In genomic region chr4:137991240-137991639, GRCm38 (mm10) we compare ENCODE assay signal across 18 mouse cellular contexts.
"Had no signal": no experiment of that assay in that cellular context is flagged by ENCODE, and none has a peak within 500 bp of the region (broad histone marks: within the 10 kb centered on the region; RNA-seq: fewer than 3 reads in every experiment).

No protein-coding gene starts in this region.

- H3K27me3 ChIP-seq: midbrain, embryonic 13.5 days; midbrain, embryonic 15.5 days; neural tube, embryonic 12.5 days had no signal

- DNase-seq: liver, postnatal 0 days; lung, adult 2 months; lung, postnatal 14 days; lung, postnatal 36 days; right cerebral cortex, postnatal 14 days; thymus, adult 2 months; thymus, postnatal 25 days; thymus, postnatal 4 days had no signal

- H3K9me3 ChIP-seq: lung, embryonic 15.5 days; midbrain, embryonic 13.5 days; midbrain, embryonic 15.5 days; neural tube, embryonic 12.5 days; stomach, embryonic 15.5 days had no signal

- ATAC-seq: liver, postnatal 0 days; lung, postnatal 0 days; midbrain, embryonic 13.5 days; midbrain, embryonic 15.5 days had no signal

- H3K4me2 ChIP-seq: lung, embryonic 15.5 days; midbrain, embryonic 11.5 days; midbrain, embryonic 13.5 days; midbrain, embryonic 15.5 days; neural tube, embryonic 12.5 days; stomach, embryonic 15.5 days had no signal

- H3K27ac ChIP-seq: lung, embryonic 15.5 days; macrophage; midbrain, embryonic 13.5 days; midbrain, embryonic 15.5 days; neural tube, embryonic 12.5 days; stomach, embryonic 15.5 days; stomach, postnatal 0 days had no signal

- H3K4me3 ChIP-seq: lung, embryonic 15.5 days; megakaryocyte, embryonic 14.5 days; midbrain, embryonic 13.5 days; midbrain, embryonic 15.5 days; neural tube, embryonic 12.5 days; stomach, embryonic 15.5 days had no signal

- H3K36me3 ChIP-seq: lung, embryonic 15.5 days; midbrain, embryonic 15.5 days had no signal

- H3K9ac ChIP-seq: liver, postnatal 0 days; lung, embryonic 15.5 days; midbrain, embryonic 13.5 days; midbrain, embryonic 15.5 days; neural tube, embryonic 12.5 days; stomach, embryonic 15.5 days had no signal
